Mouse (Mus musculus): ENCODE measurements around the gene Smarcal1. TPM values are rescaled to one million over a fixed set of nuclear protein-coding genes. Genes with fewer than 3 reads are reported as not detected.

The Smarcal1 gene
- 10 to 100 TPM; 20.0 to 24.0 (median 21.7) TPM for total RNA-seq (2022)

DNA sequence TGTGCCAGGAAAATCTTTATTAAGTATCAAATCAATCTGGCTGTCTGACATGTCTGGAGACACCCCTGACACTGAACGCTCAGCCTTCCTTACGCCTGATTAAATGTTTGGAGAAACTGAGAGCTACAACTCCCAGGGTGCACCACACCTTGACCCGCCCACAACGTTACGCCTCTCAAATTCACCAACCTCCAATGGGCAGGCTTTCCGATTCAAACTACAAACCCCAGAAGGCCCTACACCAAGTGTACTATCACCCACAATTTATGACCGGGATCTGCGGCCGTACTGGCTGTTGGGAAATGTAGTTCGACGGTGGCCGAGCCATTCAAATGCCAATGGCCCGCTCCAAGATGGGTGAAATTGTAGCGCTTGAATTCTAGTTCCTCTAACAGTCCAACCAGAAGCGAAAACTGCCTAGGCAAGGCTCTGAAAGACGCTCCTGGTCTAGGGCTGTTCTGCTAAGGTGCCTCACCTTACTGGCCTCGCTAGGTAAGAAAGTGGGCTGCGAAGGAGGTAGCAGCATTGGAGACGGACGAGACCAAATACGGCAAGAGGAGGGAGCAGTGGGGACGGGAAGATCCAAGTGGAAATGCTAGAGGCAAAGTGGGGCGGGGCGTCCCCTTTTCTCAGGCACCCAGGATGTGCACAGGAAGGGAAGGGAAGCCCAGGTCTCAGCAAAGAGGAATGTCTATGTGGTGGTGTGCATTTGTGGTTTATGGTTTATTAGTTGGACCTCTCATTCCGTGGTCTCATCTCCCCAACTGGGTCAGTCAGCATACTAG, at the start of gene Smarcal1:
Smarcal1 (plus strand) TSS at position 305 of the 785 bp plus-strand sequence.
- DNase-seq (ENCODE audit: low spot score in 2 of 2) = peak; percentile 87 to 89

DNA sequence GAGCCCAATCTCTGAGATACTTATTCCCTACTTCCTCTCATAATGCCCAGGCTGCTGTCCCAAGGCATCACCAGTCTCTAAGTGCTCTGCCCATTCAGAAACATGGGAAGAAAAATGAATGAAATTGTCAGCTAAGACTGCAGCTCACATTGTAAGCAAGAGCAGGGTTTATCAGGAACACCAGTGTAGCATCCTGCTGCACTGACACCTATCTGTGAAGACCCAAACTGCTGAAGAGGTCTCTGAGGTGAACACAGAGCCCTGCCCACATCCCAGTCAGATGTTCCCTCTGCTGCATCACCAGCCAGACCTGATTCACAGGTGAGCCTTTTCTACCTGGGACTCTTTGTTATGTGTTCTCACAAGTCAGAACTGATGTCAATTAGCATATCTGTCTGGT, 49.6 kb upstream of the Smarcal1 start:
- DNase-seq (ENCODE audit: low spot score in 2 of 2) = no peak

- no peak for DNase-seq (ENCODE audit: low spot score in 2 of 2)
These were observed 47.1 kb upstream of the Smarcal1 start for GRCm38 (mm10) chr1:72535725-72536571.

DNA sequence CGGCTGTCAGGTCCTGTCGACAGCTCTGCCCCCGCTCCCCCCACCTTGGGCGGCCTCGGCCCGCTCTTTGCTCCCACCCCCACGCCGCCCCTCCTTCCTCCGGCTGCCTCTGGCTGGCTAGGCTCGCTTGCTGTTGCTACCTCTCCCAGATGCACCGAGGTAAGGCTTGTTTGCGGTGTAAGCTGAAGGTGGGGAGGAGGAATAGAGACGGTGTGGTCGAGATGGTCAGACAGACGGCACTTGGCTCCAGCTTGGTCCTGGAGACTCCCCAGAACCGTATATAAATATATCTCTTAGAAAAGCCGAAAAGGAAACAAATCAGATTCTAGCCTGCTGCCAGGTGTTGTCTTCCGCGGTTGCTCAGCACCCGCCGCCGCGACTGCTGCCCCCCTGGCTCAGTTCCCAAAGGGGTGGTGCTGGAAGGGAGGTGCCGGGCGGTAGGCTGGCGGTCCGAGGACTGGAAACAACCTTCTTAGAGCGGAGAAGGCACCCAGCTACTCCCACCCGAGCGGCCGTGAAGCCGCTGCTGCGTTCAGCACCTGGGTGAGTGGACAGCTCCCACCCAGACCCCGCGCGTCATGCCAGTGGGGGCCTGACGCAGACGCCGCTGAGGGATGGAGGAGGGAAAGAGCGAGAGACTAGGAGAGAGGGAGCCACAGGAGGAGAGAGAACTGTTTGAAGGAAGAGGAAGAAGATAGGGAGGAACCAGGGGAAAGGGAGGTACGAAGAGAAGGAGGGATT, 46.3 kb upstream of the Smarcal1 start, which contains the start of gene March4:
March4 (minus strand) TSS at position 320 of the 741 bp plus-strand sequence.
- no peak for DNase-seq (ENCODE audit: low spot score in 2 of 2)

- no peak for DNase-seq (ENCODE audit: low spot score in 2 of 2)
These were observed 44.8 kb upstream of the Smarcal1 start for GRCm38 (mm10) chr1:72538266-72538665.

GRCm38 (mm10) chr1:72550317-72550716, 32.7 kb upstream of the Smarcal1 start:
- DNase-seq (ENCODE audit: low spot score in 2 of 2) = no peak

DNA sequence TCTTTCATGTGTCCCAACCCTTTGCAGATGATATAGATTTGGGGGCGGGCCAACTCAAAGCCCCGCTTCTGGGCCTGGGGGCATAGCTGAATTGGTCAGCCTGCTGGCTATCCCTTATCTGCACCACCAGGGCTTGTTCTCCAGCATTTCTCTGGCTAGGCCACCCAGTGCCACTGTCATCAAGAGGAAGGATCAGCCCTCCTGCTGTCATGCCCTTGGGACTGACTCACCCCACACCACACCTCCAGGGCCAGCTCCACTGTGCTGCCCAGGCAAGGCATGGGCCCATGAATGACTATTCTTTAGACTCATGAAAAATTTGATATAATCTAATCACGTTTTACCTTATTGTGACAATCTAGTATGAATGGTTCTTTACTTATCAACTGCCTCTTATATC, 26.6 kb upstream of the Smarcal1 start:
- DNase-seq (ENCODE audit: low spot score in 2 of 2) = no peak

- no peak for DNase-seq (ENCODE audit: low spot score in 2 of 2)
These were observed 24.4 kb upstream of the Smarcal1 start for GRCm38 (mm10) chr1:72558625-72559024.

GRCm38 (mm10) chr1:72564334-72564962, 18.6 kb upstream of the Smarcal1 start:
- no peak for DNase-seq (ENCODE audit: low spot score in 2 of 2)

- DNase-seq (ENCODE audit: low spot score in 2 of 2) = no peak
These were observed 16.0 kb upstream of the Smarcal1 start for GRCm38 (mm10) chr1:72567056-72567455.

DNA sequence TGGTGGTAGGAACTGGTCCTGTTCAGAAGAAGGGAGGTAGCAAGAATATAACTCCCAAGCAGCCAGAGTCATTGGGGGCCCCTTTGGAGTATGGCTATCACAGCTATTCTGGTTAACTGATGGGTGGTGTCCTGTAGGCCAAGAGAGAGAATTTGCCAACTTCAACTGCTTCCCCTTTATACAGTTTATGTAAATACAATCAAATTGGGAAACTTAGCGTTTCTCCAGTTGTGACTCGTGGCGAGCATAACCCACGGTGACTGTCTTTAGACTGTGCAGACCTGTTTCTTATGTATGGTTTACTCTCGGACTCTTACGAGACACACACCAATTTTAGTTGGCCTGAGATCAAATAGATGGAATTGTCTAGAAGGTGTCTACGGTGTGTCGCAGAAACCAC, 14.3 kb upstream of the Smarcal1 start:
- no peak for DNase-seq (ENCODE audit: low spot score in 2 of 2)

DNA sequence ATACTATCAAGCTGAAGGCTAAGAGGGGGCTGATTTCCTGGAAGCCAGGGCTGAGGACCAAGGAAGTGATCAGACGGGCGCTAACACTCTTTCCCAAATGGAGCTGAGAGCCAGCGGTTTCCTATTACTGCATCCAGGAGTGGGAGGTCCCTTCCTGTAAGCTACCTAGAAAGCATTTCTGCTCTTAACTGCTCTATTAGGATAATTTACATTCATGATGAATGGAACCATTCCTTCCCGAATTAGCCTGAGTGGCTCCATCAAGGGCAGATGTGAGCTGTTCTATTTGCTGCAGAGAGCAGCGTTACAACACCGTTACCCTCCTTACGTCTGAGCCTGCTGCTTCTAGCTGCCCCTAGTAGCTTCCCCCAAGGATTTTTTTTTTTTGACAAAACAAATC, 9.0 kb upstream of the Smarcal1 start:
- DNase-seq (ENCODE audit: low spot score in 2 of 2) = no peak

DNA sequence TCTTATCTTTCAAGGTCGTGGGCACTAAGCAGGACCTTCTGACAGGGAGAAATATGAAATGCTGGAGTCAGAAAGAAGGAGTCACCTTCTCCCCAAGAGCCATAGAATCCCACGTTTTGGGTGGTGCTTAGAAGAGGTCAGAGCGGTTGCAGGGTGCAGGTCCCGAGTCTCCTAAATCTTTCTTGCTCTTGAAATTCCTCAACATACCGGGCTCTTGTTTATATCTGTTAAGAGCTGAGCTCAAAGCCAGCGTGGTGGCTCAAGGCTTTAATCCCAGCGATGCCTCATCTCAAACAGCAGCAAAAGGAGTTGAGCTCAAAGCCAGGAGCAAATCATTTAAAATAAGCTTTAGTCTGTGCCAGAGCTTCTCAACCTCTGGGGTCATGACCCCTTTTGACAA, 8.4 kb upstream of the Smarcal1 start:
- DNase-seq (ENCODE audit: low spot score in 2 of 2) = no peak

DNA sequence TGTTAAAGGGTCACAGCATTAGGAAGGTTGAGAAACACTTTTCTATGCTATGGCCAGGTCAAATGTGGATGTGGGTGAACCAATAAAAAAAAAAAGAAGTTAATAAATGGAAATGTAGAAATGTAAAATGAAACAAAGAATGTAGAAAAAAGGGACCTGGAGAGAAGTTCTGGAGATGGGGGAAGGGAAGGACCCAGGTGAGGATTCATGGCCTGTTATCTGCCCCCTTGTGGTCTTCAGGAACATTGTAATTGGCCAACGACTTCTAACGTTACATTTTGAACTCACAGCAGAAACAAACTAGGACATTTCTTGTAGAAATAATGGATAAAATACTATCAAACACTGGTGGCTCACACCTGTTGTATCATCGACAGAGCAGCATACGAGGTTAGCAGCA, 7.9 kb upstream of the Smarcal1 start:
- no peak for DNase-seq (ENCODE audit: low spot score in 2 of 2)

GRCm38 (mm10) chr1:72577481-72577922, 5.5 kb upstream of the Smarcal1 start:
- DNase-seq (ENCODE audit: low spot score in 2 of 2) = no peak

- no peak for DNase-seq (ENCODE audit: low spot score in 2 of 2)
These were observed 4.7 kb upstream of the Smarcal1 start for GRCm38 (mm10) chr1:72578351-72578750.

DNA sequence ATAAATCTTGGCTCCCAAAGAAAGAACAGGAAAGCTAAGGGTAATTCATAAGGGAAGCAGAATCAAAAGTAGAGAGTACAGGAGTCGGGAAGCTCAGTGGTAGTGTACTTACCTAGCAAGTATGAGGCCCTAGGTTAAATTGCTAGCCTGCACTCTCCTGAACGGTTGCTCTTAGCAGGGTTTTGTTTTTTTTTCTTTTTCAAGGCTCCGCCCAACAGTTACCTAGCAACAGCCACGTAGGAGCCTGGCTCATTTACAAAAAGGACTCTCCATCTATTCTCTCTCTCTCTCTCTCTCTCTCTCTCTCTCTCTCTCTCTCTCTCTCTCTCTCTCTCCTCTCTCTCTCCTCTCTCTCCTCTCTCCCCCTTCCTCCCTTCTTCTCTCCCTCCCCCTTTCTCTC, 4.2 kb upstream of the Smarcal1 start:
- no peak for DNase-seq (ENCODE audit: low spot score in 2 of 2)

DNA sequence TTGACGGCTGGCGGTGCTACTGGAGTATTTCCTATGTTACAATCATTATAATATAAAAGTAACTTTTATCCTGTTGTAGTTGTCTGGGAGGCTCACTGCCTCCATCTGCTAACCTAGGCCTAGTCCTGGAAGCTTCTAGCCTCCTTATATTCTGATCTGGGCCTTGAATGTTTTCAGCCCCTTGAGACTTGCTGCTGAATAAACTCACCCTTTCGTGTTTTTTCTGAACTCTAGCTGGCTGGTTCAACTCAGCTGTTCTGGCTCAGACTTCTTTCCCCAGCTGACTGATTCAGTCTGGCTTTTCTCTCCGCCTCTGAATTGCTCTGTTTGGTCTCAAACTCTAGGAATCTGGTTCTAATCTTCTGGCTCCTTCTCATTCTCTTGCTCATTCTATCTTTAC, 855 bp downstream of the Smarcal1 start:
- no peak for DNase-seq (ENCODE audit: low spot score in 2 of 2)

DNA sequence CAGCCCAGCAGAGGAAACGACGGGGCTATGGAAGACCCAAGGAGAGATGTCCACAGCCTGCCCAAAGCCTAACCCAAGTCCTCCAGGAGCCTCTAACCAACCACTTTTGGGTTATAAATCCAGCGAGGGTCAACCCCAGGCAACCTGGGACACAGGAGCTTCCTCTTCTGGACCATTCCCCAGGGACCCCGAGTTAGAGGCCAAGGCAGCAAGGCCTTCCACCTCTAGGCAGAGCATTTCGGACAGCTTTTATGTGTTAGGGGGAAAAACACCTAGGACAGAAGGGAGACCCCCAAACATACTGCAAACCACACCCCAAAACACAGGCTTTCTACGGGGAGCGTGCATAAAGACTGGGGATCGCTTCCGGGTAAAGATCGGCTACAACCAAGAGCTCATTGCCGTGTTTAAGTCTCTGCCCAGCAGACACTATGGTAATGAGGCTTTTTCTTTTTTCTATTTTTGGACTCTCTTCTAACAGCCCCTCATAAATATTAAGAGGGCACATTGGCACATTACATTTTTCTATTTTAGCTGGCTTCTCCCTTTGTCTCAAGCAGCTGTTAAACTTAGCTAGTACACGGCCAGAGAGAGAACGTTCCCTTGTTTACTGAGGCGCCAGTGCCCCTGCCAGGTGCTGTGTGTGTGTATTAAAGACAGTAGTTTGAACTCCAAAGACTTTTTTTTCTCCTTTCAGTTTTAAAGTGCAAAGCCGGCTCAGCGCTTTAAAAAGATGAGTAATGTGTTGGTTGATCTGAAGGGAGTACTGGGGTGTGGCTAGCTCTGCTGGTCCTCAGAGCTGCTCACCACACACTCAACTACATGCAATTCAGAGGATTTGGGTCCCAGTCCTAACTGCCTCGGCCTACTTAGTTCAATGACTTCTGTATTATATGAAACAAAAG, 3.2 kb downstream of the Smarcal1 start:
- DNase-seq (ENCODE audit: low spot score in 2 of 2) = no peak

DNA sequence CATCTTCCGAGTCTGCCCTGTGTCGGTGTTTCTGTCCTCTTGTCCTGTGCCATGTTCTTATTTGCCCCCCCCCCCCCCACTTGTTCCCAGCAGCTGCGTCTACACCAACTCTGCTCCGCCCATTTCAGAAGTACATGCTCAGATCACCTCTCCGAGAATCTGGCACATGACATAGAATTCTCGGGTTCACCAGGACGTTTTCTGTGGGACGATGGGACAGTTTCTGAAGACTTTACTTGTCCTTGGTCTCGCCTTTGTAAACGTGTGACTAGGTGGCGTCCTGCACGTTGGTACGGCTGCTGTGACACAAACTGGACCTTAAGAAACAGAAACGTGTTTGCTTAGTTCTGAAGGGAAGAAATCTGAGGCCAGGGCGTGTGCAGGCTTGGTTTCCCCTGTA, 4.5 kb downstream of the Smarcal1 start:
- no peak for DNase-seq (ENCODE audit: low spot score in 2 of 2)

All from gastrocnemius, adult 8-10 months (tissue).